Mouse (Mus musculus): ENCODE measurements around the gene Mlxipl.

Mlxipl gene

DNA sequence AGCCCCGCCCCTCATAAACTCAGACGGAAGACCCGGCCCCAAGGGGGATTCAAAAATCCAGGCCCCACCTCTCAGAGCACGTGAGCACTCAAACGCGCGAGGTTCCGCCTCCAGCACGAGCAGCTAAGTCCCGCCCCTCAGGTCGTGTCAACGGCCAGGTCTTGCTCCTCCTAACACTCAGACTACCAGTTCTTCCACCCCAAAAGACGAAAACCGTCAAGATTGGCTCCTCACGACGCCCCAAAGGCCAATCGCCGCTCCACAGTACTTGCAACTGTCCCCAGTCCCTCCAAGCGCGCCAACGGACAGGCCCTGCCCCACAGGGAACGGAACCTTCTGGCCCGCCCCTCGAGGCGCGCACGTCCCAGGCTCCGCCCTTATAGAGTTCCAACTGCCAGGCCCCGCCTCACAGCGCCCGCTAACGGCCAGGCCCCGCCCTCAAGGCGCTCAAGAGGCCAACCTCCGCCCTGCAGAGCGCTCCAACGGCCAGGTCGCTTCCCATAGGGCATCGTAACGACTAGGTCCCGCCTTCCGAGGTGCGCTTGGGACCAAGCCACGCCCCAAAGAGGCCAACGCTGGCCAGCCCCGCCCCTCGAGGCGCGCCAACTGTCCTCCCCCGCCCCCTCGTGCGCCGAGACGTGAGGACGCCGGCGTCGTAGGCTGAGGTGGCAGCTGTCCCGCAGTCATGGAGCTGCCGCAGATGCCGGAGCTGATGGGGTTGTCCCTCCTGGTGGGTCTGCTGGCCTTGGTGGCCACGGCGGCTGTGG is 59.5 kb downstream of the Mlxipl start, which contains the start of gene Tbl2:
Tbl2 (plus strand) TSS at position 605 of the 767 bp plus-strand sequence.
- DNase-seq, result peak; percentile 90

DNA sequence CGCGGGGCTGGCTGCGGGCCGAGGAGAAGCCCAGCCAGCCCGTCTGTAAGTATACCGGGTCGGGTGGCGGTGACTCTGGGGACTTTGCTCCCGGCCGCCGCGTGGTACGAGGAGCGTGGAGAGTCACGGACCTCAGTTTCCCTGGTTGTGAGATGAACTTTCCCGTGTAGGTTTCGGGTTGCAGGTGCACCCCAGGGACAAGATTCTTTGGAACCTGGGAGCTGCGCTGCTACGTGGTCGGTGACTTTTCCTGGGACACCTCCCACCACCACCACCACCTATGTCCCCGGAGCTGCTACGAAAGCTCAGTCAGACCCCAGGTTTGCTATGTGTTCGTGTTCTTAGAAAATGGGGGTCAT is 60.1 kb downstream of the Mlxipl start:
- DNase-seq, result no peak

DNA sequence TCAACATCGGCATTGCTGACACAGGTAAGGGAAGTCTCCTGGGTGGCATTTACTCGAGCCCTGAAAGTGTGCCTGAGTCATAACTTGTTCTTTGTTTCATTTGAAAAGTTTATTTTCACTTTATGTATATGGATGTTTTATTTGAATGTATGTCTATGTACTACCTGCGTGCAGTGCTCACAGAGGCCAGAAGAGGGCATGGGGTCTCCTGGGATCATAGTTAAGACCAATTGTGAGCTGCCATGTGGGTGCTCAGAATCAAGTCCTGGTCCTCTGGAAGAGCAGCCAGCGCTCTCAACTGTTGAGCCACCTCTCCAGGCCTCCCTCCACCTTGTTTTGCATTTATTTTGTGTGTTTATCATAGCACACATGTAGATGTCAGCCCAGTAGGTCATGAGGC is 66.8 kb downstream of the Mlxipl start:
- DNase-seq, result no peak

DNA sequence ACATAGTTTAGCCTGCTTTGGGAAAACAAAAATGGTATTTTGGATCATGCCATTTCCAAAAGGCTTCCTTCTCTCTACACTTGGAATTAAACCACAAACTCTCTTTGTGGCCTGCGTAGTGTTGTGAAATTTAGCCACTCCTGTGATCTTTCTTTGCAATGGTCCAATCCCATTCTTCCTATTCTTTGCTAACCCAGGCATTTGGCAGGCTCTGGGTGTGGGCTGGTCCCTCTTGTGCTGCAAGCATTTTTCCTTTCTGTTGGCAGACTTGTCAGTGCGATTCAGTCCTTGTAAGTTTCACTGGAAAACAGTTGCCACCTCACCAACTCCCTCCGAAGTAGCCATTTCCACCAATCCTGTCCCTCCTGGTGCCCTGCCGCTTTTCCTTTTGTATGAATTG is 71.5 kb downstream of the Mlxipl start:
- DNase-seq, result no peak

DNA sequence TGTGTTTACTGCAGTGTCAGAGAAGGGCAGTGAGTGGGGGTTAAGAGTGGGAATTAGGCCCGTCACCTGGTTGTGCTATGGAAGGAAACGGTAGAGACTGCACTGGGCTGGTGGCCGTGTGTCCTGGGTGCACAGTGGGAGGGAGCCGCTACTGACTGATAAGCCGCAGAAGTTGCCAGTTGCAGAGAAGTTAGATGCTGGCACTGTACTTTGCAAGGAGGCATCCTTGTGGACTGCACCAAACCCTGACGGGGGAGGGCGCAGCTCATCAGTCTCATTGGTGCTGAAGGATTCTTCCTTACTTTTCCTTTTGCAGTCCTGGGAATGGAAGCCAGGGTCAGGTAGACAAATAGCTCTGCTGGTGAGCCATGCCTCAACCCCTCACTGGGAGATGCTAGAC is 72.0 kb downstream of the Mlxipl start:
- DNase-seq, result no peak

DNA sequence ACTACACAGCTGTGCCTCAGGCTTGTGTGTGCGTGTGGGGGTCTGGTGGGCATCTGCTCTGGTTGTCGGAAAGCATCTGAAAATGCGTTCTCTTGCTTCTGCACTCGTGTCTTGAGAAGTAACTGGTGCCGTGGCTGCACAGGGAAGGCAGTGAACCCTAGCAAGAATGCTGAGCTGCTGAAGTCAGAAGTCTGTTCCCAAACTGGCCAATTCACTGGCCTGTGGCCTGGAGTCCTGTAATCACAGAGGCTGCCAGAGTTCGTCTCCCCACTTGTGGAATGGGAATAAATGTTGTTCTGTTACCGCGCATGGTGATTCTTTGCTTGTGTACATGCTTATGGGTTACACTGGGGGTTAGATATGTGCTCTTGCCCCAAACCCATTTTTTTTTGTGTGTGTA is 72.7 kb downstream of the Mlxipl start:
- no peak for DNase-seq

DNA sequence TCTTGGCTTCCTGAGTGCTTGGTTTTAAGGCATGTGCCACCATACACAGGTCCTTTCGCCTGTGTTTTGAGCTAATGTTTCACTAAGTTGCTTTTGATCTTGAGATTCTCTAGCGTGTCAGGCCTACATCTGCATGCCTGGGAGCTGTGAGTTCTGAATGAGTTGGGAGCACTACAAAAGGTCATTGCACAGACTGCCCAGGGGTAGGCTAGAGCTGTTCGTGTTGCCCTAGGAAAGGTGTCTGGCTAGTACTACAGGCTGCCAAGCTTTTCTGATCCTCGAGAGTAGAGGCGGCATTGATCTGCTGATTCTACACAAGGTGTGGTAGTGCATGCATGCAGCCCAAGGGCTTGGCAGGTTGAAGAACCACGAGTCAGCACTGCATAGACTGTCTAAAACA is 73.1 kb downstream of the Mlxipl start:
- no peak for DNase-seq

DNA sequence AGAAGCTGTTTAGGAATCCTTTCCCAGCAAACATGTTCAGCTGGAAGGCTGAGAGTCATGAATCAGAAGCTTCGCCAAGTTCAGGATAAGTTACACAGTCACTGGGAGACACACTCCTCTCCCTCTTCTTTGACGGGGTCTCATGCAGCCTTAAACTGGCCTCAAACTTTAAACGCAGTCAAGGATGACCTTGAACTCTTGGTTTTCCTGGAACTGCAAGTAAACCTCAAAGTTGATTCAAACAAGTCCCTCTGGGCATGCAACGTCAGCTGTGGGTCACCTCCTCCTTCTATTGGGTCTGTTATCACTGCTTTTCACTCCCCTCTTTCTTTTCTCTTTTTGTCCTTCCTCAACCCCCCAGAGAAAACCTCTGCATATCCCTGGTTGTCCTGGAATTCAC is 77.2 kb downstream of the Mlxipl start:
- DNase-seq, result no peak

DNA sequence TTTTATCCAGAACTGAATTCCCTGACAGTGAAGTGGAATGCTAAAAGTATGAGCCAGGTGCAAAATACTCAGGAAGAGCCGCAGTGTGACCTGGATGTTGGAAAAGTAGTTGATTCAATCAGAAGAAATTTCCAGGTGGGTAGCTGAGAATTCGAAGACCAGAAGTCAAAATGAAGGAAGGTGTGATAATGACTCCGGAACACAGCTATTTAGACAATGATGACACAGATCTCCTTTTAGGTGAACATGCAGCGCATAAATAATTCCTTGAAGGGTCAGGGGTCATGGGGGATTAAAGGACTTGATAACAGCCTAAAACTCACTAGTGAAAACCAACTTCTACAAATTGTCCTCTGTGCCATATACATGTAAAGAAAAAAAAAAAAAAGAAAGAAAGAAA is 77.8 kb downstream of the Mlxipl start:
- no peak for DNase-seq

DNA sequence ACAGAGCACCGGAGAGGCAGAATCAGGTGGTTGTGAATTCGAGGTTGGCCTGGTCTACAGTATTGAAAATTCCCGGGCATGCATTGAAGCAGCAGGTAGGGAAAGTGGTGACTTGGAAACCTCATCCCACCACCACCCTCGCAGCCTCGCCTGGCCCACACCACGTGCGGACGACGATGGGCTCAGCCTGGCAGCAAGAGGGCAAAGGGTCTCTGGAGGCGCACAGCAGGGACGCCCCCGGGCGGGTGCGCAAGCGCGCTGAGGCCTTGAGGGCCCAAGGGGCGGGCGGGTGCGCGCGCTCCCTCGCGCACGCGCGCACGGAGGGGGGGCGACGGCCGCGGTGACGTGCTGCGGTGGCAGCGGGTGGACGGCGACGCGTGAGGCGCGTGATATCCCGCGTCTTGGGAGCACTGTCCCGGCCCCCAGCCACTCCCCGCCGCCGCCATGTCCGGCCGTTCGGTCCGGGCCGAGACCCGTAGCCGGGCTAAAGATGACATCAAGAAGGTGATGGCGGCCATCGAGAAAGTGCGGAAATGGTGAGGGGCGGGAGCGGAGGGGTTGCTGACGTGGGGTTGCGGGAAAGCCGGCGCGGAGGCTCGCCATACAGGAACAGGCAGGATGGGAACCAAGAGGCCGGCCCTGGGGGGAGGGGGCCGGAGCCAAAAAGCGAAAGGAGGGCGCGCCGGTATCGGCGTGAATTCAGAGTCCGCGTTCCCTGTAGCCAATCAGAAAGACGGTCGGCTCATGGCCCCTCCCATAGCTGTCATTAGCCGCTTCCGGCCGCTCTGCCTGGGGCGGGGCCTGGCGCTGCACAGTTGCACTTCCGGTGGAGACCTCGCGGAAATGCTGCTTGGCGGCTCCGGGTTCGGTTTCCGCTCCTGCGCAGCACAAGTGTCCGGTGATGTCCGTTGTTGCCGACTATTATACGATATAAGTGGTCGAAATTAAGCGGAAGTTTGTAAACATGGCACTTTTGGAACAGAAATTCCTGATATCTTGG is 78.7 kb downstream of the Mlxipl start, which contains the start of gene Bcl7b:
Bcl7b (plus strand) TSS at position 221 of the 1,000 bp plus-strand sequence.
- peak; percentile 90 for DNase-seq

DNA sequence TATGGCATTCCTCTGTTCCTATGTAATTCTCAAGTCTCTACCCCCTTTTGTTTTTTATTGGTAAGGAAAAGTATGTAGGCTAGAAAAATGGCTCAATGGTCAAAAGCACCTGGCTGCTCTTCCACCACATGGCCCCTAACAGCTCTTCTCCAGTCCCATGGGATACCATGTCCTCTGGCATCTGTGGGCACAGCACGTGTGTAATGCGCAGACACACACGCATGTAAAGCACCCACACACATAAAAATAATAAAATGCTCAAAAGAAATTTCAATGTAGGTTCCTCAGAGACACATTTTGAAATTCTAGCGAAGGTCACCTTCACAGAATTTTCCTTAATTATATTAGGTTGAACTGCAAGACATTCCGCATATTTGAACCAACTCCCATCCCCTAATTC is 79.8 kb downstream of the Mlxipl start:
- DNase-seq, result no peak

DNA sequence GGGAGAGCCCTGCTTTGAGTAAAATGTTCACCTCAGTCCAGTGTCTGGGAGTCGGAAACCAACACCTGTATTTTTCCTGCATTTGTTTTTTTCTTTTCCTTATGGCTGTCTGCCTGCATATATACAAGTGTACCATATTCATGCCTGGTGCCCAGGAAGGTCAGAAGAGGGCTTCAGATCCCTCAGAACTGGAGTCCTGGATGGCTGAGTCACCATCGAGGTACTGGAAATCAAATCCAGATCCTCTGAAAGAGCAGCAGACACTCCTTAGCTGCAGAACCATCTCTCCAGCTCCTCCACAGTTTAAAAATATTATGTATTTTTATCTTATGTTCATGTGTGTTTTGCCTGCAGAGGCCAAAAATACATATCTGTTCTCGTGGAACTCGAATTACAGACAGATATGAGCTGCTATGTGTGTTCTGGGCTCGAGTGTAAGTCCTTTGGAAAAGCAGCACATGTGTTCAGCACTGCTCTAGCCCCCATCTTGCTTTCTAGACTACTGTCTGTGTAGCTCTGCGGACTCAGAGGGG is 82.1 kb downstream of the Mlxipl start:
- DNase-seq, result no peak

DNA sequence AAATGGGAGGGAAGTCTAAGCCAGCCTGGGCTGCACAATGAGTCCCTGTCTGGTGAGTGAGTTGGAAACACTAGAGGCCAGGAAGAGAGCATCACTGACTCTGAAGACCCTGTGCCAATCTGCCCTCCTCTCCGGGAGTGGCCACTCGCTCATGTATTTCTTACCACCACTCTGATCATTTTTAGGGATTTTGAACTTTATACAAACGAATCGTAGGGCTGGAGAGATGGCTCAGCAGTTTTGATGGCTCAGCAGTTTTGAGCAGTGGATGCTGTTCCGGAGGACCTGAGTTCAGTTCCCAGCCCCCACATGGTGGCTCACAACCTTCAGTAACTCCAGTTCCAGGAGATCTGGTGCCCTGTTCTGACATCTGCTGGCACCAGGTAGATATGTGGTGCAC is 83.3 kb downstream of the Mlxipl start:
- no peak for DNase-seq

DNA sequence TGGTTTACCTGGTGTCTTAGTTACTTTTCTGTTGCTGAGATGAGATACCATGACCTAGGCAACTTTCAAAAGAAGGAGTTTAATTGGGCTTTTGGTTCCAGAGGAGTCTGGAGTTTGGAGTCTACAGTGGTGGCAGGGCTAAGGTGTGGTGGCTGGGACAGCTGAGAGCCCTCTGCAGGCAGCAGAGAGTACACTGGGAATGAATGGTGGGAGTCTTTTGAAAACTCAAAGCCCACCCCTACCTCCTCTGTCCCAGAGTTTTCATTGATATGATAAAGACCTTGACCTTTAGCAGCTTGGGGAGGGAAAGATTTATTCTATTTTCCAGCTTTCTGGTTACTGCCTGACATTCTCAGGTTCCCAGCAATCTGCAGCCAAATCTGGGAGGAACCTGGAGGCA is 85.4 kb downstream of the Mlxipl start:
- no peak for DNase-seq

DNA sequence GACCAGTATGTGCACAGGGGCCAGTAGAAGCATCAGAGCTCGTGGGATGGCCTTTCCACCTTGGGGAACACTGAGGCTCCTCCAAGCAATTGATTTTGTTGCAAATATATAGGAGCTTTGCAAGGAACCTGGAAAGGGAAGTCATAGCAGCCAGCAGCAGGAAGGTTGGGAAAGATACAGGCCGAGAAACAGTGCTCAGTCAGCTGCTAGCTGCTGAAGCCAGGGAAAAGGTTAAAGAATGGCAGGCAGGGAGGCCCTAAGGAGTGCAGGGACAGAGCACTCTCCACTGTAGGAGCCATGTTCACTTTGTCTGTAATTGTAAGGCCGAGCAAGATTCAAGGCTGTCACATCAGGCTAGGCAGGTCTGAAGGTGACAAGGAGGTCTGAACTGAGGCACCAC is 88.8 kb downstream of the Mlxipl start:
- DNase-seq, result no peak

DNA sequence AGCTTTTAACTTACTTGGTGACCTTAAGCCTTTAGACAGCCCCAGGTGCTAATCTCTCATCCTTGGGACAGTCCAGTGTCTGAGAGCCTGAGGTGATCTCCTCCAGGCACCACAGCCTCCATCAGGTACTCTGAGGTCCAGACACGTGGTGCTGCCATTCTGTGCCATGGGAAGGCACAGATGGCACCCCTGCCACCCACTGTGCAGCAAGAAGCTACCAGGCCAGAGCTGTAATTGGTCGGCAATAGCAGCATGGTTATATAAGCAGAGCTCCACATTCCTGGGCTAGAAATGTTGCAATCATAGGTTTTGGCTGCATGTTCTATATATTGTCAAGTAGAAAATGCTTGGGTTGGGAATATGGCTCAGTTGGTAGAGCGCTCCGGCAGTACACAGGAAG is 89.3 kb downstream of the Mlxipl start:
- no peak for DNase-seq

DNA sequence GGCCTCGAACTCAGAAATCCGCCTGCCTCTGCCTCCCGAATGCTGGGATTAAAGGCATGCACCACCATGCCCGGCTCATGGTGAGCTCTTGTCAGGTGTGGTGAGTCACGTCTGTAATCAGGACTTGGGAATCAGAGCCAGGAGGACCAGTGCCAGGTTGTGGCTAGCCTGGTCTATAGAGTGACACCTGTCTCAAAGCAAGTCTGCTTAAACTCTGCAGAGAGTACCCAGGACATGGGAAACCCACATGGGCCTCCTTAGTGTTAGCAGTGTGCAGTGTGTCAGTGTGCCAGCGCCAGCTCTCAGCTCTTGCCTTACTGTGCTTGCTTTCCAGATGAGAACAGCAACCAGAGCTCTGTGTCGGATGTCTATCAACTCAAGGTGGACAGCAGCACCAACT is 89.9 kb downstream of the Mlxipl start:
- no peak for DNase-seq

DNA sequence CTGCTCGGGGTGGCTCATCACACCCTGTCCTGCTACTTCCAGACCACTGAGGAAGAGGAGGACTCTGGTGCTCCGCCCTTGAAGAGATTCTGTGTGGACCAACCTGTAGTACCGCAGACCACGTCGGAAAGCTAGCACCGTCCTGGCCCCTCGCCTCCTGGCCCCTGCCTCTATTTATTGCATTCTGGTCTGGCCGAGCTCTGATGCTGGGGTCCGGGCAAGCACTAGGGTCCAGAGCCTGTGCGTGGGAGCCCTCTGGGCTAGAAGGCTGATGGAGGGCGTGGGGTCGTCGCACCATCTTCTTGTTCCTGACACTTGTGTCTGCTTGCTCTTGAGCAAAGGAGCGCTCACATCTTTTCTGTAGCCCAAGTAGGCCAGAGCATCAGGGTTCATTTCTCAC is 91.1 kb downstream of the Mlxipl start:
- no peak for DNase-seq

DNA sequence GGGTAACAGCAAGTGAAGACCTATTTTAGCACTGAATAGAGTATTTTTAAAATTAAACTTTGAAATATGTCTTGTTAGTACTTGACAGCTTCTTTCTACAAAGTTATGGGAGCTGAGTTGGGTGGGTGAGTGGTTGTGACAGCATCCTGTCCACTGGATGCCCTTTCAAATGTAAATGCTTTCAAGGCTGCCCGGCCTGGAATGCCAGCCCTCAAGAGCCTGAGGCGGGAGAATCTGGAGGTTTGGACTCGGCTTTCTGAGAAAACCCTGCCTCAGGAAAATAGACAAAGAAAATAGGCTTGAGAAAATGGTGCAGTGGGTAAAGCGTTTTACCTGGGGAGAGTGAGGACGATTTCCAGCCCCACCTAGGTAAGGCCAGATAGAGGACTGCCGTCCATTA is 92.1 kb downstream of the Mlxipl start:
- DNase-seq, result no peak

DNA sequence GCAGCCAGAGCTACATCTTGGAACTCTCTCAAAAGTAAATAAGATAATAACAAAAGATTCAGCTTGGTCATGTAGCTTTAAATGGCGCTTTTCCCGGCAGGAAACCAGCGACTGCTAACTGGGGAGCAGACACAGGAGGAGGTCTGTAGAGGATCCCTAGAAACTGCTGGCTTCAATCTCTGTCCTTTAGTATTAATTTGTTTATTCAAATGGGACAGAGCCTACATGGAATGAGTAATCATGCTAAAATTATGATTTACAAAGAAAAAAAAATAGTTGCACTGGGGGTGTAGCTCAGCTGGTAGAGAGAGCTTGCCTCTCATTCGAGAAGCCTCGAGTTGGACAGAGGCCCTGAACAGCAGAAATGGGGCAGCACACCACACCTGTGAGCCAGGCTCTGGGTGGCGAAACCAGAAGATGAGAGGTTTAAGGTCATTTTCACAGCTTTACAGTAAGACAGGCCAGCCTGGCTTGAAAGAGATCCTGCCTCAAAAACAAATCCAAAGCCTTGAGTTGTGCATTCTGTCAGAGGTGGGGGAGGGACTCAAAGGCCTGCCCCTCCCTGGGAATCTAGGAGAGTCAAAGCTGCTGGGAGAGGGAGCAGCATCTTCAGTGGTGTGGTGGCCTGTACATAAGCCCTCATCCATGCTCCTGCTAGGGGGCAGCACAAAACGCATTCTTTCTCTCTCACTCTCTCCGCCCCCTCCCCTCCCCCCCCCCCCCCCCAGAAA is 93.6 kb downstream of the Mlxipl start:
- DNase-seq, result no peak

DNA sequence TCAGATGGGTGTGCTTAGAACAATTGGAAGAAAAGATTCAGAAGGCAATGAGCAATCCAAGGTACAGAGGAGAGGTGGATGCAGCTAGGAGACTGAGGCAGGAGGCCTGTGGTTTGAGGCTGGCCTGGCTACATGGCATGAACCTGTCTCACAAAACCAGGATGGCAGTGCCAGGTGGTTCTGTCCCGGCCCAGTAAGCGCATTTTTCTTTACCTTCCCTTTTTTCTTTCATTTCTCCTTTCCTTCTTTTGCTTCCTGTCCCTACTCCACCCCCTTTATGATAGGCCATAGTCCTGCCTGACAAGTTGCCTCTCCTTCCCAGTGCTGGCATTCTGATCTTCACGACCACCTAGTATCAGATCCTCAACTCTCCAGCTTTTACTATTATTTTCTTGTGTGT is 95.3 kb downstream of the Mlxipl start:
- DNase-seq, result no peak

DNA sequence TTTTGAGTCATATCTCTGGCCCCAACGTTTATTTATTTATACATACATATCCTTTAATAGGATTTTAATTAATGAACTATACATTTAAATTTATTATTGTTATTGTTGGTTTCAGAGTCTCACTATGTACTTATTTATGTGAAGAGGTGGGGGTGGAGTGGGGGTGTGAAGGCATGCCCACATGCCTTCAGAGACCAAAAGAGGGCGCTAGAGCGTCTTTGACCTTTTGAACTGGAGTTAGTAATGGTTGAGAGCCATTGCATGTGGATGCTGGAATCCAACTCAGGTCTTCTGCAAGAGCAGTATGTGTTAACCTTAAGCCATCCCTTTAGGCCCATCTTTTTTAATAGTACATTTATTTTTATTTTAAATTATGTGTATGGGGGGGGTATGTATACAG is 95.9 kb downstream of the Mlxipl start:
- no peak for DNase-seq

DNA sequence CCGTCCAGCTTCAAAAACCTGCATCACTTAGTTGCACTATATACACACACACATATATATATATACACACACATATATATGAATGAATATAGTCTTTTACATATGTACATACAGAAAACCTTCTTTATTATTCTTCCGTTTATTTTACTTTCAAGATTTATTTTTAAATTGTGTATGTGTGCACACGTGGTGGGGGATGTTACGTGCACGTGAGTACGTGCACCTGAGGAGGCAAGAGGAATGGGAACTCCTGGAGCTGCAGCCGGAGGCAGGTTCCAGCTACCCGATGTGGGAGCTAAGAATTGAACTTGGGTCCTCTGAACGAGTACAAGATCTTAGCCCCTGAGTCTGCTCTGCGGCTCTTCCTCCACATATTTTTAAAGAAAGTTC is 96.5 kb downstream of the Mlxipl start:
- no peak for DNase-seq
